Mouse (Mus musculus) thymus, postnatal 25 days (tissue): ENCODE results near the gene Smim1.
A peak's percentile ranks its signal among the peaks of the same experiment; 100 is the strongest.

Source experiments
- DNase-seq: peaks from one replicate; pipeline ENCODE4 v3.0.0; 2022

The Smim1 gene

GRCm38 (mm10) chr4:154025641-154026440, at the start of gene Smim1:
Smim1 (minus strand) TSS chr4:154026230.
- DNase-seq = peak; percentile 22

DNA sequence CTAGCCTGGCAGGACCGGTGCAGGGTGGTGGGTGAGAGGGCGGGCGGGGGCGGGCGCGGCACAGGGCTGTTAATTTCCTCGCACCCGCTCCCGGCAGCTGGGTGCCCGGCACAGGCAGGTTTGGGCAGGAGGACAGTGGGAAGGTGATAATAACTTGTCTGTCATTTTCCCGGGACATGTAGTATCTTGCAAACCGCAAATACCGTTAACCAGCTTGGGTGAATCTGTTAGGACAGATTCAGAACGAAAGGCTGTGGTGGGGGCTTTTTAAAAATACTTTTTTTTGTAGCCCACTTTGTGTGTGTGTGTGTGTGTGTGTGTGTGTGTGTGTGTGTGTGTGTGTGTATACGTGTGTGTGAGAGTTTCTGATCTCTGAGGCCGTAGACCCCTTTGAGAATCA, 45.9 kb upstream of the Smim1 start:
- DNase-seq = no peak

DNA sequence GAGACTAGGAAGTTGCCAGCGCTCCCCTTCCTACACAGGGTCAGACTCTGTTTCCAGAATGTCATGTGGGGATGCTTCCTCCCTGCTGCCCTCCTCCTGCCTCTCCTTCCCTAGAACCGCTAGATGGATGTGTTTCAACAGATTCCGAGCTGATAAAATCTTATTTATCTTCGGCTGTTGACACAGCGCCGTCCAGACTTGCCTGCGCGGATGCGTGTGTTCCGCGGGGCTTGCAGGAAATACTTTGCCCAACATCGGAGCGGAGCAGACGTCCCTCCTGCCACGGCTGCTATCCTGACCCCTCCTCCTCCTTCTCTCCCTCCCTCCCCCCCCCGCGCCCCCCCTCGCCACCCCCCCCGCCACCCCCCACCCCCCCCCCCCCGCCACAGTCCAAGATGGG, 45.5 kb upstream of the Smim1 start:
- DNase-seq = no peak

DNA sequence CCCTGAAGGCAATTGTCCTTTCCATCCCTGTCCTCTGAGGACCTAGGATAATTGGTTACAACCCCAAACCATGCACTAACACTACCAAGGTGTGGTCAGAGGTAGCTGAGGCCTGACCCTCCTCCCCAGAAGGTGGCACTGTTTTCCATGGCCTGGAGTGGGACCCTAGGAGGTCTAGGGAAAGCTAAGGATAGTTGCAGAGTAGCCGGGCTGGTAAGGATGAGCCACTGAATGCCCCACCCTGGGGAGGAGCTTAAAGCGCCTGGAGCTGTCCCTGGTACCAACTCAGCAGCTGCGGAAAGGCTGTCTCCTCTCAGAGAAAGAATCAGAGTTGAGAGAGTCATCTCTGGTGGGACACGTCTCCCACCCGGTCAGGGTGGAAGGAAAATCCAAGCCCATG, 44.9 kb upstream of the Smim1 start:
- no peak for DNase-seq

GRCm38 (mm10) chr4:154064827-154065773, 39.1 kb upstream of the Smim1 start:
- peak; percentile 8 for DNase-seq

DNA sequence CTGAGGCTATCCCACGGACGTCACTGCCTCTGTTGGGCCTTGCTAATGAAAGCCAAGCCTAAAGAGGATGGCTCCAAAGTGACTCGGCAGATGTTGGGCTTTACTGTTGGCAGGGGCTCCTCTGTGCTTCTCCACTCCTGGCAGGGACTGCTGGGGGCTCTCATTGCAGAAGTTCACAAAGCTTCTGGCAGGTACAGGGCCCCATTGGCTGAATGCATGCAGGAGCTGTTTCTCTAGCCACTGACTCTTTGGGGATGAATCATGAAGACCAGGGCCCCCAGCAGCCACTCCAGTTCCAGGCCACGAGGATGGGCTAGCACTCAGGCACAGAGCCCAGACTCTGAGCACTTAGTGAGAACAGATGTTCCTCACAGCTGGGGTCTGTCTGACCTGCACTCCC, 31.7 kb upstream of the Smim1 start:
- no peak for DNase-seq

- no peak for DNase-seq
These were observed 30.6 kb upstream of the Smim1 start for GRCm38 (mm10) chr4:154056661-154057060.

- DNase-seq = no peak
These were observed 30.0 kb upstream of the Smim1 start for GRCm38 (mm10) chr4:154056046-154056445.

GRCm38 (mm10) chr4:154055482-154055881, 29.5 kb upstream of the Smim1 start:
- DNase-seq = no peak

GRCm38 (mm10) chr4:154053065-154053464, 27.0 kb upstream of the Smim1 start:
- no peak for DNase-seq

- DNase-seq = no peak
These were observed 25.4 kb upstream of the Smim1 start for GRCm38 (mm10) chr4:154051401-154051800.

- no peak for DNase-seq
These were observed 19.8 kb upstream of the Smim1 start for GRCm38 (mm10) chr4:154045837-154046236.

- no peak for DNase-seq
These were observed 16.5 kb upstream of the Smim1 start, which contains the start of gene Ccdc27 for GRCm38 (mm10) chr4:154042577-154042976. Ccdc27 (minus strand) TSS chr4:154042677.

- DNase-seq = no peak
These were observed 11.1 kb upstream of the Smim1 start for GRCm38 (mm10) chr4:154037123-154037522.

- DNase-seq = peak; percentile 36
These were observed 2.6 kb upstream of the Smim1 start for GRCm38 (mm10) chr4:154028646-154029045.

- DNase-seq = no peak
These were observed 2.0 kb upstream of the Smim1 start for GRCm38 (mm10) chr4:154028066-154028465.

GRCm38 (mm10) chr4:154026441-154026761, 371 bp upstream of the Smim1 start:
- DNase-seq = no peak

GRCm38 (mm10) chr4:154024729-154025521, 1.1 kb downstream of the Smim1 start:
- DNase-seq = no peak

- no peak for DNase-seq
These were observed 2.1 kb downstream of the Smim1 start for GRCm38 (mm10) chr4:154023754-154024601.

- DNase-seq = no peak
These were observed 3.2 kb downstream of the Smim1 start for GRCm38 (mm10) chr4:154022844-154023243.

DNA sequence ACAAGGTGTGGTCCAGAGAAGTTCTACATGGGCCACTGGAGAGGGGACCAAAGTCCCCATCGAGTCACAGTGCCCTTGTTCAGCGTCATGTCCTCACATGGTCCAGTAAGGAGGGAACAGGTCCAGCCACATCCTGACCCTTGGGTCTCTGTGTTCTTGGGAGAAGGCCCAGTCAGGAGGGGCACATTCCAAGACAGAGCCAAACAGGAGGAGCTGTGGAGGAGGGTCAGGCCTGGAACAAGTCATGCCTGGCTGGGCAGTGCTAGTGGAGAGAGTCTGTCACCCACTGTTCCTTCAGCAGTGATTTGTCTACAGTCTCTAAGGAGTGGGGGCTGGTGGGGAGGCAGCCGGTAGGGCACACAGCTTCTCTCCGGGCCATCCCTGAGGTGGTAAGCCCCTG, 3.6 kb downstream of the Smim1 start:
- no peak for DNase-seq

- DNase-seq = no peak
These were observed 4.6 kb downstream of the Smim1 start for GRCm38 (mm10) chr4:154021432-154021831.
